Mouse (Mus musculus) heart, postnatal 25 days (tissue): ENCODE data around the gene Oas1c. TPM values are rescaled to one million over a fixed set of nuclear protein-coding genes. Genes with fewer than 3 reads are reported as not detected.
"Not testable (repeated sequence)": the region's sequence is repeated elsewhere in the genome, so short reads cannot be mapped to it uniquely, and the experiment has no call there.

Source experiments
- DNase-seq: peaks from one replicate; pipeline ENCODE4 v3.0.0; 2022; ENCODE audit warnings: low spot score
- intact Hi-C: fragments of 180-260 bp; cut with DNase I; formaldehyde crosslinking; loops from one replicate; pipeline ENCODE4 v1.15.1; 2025
- total RNA-seq, 2 experiments: library from RNA; stranded (reverse); gene quantifications; 2 replicates each; pipeline ENCODE4 v1.2.3; 2021

Oas1c gene
- under 1 TPM; 0.10 to 0.48 TPM for total RNA-seq

GRCm38 (mm10) chr5:120811951-120812819, at the start of gene Oas1c:
Gene Oas1c (minus strand): TSS chr5:120812514.
- intact Hi-C loops, result no loop called here
- DNase-seq, result peak; percentile 79

- intact Hi-C loops, result no loop called here
- no peak for DNase-seq
Observed at GRCm38 (mm10) chr5:120861121-120861520, 48.8 kb upstream of the Oas1c start, which contains the start of gene Oas1h. Gene Oas1h (plus strand): TSS chr5:120861421.

- DNase-seq, result no peak
- intact Hi-C loops, result no loop called here
Observed at GRCm38 (mm10) chr5:120859241-120859640, 46.9 kb upstream of the Oas1c start.

DNA sequence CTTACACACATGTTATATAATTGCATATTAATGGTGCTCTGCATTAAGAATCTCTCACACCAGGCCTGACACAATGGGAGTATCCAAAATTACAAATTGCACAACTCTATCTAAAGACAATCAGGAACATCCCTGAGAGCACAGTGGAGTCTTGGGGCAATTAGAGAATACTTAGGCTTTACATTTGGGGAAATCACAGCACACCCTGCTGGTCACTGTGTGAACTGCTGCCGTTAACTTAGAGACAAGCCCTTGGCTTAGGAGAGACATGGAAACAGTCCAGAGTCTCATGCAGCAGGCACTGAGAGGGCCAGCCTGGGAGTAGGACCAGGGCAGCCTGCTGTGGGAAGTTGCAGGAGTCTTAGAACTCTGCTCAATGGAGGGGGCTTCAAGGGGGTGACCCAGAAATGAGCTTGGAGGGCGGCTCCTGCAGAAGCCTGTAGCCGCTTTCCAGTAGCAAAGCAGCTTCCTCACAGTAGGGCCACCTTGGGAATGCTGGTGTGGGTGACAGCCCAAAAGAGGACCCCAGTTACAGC, 37.4 kb upstream of the Oas1c start:
- intact Hi-C loops, result no loop called here
- DNase-seq, result no peak

- intact Hi-C loops, result no loop called here
- no peak for DNase-seq
Observed at GRCm38 (mm10) chr5:120847067-120847466, 34.8 kb upstream of the Oas1c start, which contains the start of gene Oas1f. Gene Oas1f (plus strand): TSS chr5:120847367.

GRCm38 (mm10) chr5:120844713-120845112, 32.4 kb upstream of the Oas1c start:
- DNase-seq, result no peak
- intact Hi-C loops, result no loop called here

DNA sequence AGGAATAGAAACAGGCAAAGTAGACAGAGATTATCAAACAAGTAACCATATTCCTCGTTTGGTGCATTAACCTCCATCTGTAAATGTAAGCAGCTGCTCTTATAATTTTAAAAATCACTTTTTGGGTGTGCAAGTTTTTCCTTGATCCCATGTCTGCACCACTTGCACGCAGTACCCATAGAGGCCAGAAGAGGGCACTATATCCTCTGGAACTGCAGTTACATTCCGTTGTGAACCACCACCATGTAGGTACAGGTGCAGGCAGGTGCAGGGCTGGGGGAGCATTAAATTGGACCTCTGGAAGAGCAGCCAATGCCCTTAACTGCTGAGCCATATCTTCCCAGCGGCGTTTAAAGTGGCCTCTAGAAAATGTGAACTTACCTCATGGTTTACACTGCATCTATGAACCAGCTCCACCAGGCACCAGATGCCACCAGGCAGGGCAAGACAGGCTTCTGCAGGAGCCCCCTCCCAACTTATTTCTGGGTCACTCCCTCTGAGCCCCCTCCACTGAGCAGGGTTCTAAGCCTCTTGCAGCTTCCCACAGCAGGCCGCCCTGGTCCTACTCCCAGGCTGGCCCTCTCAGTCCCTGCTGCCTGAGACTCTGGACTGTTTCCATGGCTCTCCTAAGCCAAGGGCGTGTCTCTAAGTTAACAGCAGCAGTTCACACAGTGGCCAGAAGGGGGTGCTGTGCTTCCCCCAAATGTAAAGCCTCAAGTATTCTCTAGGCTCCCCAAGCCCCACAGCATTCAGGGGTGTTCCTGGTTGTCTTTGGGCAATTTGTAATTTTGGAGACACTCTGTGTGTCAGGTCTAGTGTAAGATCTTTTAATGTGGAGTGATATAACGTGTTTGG, 24.6 kb upstream of the Oas1c start:
- DNase-seq, result no peak

GRCm38 (mm10) chr5:120833335-120834280, 21.3 kb upstream of the Oas1c start:
- no peak for DNase-seq
- intact Hi-C loops, result no loop called here

More for the DNA sequence above, 24.6 kb upstream of the Oas1c start:
- intact Hi-C loops, result no loop called here

GRCm38 (mm10) chr5:120831031-120831430, 18.7 kb upstream of the Oas1c start:
- intact Hi-C loops, result no loop called here
- DNase-seq, result no peak

- DNase-seq, result no peak
- intact Hi-C loops, result no loop called here
Observed at GRCm38 (mm10) chr5:120818999-120819398, 6.7 kb upstream of the Oas1c start.

- DNase-seq, result no peak
- intact Hi-C loops, result no loop called here
Observed at GRCm38 (mm10) chr5:120815949-120816348, 3.6 kb upstream of the Oas1c start.

DNA sequence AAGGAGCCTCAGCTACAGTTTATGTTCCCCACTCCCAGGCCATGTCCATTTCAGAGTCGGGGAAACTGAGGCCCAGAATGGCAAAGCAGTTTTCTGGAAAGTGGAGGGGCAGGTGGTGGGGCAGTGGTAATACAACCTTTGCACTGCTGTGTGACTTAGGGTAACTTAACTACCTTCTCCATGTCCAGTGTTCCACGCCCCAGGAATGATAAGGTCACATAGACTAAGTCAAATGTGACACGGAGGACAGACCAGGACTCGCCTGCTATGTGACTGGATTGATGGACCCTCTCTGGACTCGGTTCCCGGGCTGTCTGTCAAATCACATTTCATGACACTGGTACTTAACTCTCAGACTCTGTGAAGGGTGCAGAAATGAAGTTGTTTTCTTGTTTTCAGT, 709 bp upstream of the Oas1c start:
- no peak for DNase-seq
- intact Hi-C loops, result no loop called here

DNA sequence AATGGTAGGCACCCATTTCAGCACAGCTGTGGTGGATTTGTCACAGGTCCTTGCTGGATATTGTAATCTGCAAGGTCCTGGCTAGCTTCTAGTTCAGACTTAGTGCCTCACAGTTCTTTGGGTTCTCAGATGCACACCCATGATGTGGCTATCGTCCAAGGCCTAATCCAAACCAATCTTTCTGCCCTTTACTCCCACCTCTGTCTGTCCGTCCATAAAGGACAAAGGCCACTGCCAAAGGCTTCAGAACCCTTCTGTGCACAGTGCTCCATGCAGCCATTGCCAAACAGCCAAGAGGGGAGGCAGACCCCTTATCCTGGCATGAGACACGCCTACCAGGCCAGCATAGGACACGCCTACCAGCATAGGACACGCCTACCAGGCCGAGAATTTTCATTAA, 3.1 kb downstream of the Oas1c start:
- DNase-seq, result no peak
- intact Hi-C loops, result no loop called here

GRCm38 (mm10) chr5:120806458-120806857, 5.9 kb downstream of the Oas1c start:
- DNase-seq, result no peak
- intact Hi-C loops, result no loop called here

GRCm38 (mm10) chr5:120803596-120803995, 8.7 kb downstream of the Oas1c start:
- intact Hi-C loops, result no loop called here

DNA sequence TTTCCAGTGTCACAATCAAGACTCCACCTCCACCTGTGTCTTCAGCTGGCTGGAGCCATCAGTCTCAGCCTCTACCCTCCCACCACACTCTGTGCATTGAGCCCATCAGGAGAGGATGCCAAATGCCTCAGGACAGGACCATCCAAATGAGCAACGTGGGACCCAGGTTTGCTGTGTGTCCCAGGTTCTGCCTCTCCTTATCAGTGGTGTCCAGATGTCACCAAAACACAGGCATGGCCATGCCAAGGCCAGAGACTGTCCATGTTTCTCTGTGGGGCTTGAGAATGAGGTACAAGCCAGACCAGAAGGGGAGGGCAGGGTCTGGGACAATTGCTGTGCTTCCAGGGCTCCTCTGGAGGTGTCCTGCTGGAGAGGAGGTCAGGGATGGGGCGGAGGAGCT, 13.4 kb downstream of the Oas1c start:
- DNase-seq, intact Hi-C loops: not testable (repeated sequence)

More at GRCm38 (mm10) chr5:120803596-120803995, 8.7 kb downstream of the Oas1c start:
- no peak for DNase-seq

DNA sequence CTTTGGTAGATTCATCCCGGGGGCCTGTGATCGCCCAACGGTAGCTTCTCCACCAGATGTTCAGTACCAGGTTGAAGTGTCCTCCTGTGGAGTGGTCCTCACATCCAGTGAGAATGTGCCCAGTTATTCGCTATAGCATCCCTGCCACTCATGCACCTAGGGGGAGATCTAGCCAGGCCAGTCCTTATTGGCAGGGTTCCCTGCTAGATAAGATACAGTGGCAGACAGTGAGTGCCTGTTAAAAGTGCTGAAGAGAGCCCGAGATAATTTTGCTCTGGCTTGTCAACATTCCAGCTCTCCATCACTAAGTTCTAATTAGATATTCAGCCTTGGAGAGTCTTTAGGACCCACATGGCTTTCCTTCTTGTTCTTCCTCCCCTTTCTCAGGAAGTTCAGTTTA, 14.2 kb downstream of the Oas1c start:
- intact Hi-C loops, result not testable (repeated sequence)

DNA sequence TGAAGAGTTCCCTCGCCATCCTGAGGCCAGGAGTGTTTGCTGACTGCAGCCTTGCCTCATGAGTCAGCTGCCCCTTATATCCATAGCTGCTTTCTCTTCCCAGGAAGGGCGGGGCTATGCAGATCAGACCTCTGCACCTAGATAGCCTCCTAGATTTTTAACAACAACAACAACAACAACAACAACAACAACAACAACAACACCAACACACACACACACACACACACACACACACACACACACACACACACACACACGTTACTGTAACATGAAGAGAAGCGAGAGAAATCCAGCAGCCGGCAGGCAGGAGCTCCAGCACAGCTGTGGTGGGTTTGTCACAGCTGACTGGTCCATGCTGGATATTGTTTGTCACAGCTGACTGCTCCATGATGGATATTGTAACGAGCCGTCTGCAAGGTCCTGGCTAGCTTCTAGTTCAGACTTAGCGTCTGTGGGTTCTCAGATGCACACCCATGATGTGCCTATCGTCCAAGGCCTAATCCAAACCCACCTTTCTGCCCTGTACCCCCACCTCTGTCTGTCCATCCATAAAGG, 16.8 kb downstream of the Oas1c start, which contains the start of gene Oas1e:
Oas1e (minus strand) TSS at position 51 of the 555 bp plus-strand sequence.
- intact Hi-C loops, DNase-seq: not testable (repeated sequence)

More for the DNA sequence above, 14.2 kb downstream of the Oas1c start:
- DNase-seq, result not testable (repeated sequence)

DNA sequence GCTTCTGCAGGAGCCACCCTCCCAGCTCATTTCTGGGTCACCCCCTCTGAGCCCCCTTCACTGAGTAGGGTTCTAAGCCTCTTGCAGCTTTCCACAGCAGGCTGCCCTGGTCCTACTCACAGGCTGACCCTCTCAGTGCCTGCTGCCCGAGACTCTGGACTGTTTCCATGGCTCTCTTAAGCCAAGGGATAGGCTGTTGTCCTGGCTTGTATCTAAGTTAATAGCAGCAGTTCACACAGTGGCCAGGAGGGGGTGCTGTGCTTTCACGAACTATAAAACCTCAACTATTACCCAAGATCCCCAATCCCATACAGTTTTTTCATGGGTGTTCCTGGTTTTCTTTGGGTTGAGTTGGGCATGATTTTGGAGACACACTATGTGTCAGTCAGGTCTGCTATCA, 19.3 kb downstream of the Oas1c start:
- intact Hi-C loops, result no loop called here
- DNase-seq, result no peak
